Comparison of ENCODE assay signal across 8 mouse cellular contexts in the genomic region with DNA sequence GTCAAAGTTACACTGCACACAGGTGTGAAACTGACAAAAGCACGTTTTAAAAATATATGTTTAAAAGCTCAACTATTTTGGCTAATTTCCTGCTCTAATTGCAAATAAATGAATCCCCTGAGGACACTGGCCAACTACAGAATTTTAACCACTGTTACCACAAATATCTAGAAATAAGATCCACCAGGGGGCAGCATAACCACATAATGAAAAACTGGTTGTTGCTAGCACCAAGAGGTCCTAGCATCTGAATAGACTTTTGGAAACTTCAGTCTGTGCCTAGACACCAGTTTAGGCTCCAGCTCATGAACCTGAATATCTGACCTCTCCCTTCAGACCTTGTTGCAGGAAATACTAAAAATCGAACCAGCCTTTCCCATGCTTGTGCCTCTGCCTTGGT. TPM values are rescaled to one million over a fixed set of nuclear protein-coding genes. Genes with fewer than 3 reads are reported as not detected.
DNase-seq lines count a peak whose midpoint lies in the region; ATAC-seq and TF ChIP-seq lines count a peak whose summit lies in the region.

No protein-coding gene starts in this region.

- 49% methylated on average over 2 of the region's 2 CpGs for WGBS in forebrain, embryonic 14.5 days
- WGBS in forebrain, embryonic 15.5 days = 48% methylated on average over 2 of the region's 2 CpGs
- 38% methylated on average over 2 of the region's 2 CpGs for WGBS in liver, postnatal 0 days (ENCODE audit: insufficient replicate concordance)
- 37% methylated on average over 2 of the region's 2 CpGs for WGBS in liver, embryonic 11.5 days
- WGBS in kidney, postnatal 0 days = 42% methylated on average over 2 of the region's 2 CpGs
- 51% methylated on average over 2 of the region's 2 CpGs for WGBS in hindbrain, embryonic 12.5 days

- no peak overlapping the region for H3K27ac ChIP-seq in forebrain, embryonic 14.5 days (ENCODE audit: low read depth, low read length)
- no peak overlapping the region for H3K27ac ChIP-seq in forebrain, embryonic 15.5 days (replicated peaks)
- no peak overlapping the region for H3K27ac ChIP-seq in liver, postnatal 0 days (ENCODE audit: low read depth)
- no peak overlapping the region for H3K27ac ChIP-seq in liver, embryonic 11.5 days (ENCODE audit: low read depth, low read length)
- H3K27ac ChIP-seq in kidney, postnatal 0 days = no peak overlapping the region
- no peak overlapping the region for H3K27ac ChIP-seq in hindbrain, embryonic 12.5 days

- 0 out of 2 replicates have a peak, but pooled peaks have one; percentile 18 for ATAC-seq in forebrain, embryonic 14.5 days
- no peak for ATAC-seq in forebrain, embryonic 15.5 days (replicated peaks)
- no peak for ATAC-seq in liver, postnatal 0 days
- ATAC-seq in liver, embryonic 11.5 days (replicated peaks; ENCODE audit: low FRiP score) = no peak
- no peak for ATAC-seq in kidney, postnatal 0 days (replicated peaks; ENCODE audit: low FRiP score, low read depth)
- ATAC-seq in hindbrain, embryonic 12.5 days (ENCODE audit: low FRiP score) = no peak

- no peaks in the 10 kb centered on the region for H3K27me3 ChIP-seq in forebrain, embryonic 14.5 days (replicated peaks; ENCODE audit: control insufficient read depth, insufficient read depth, low read length)
- no peaks in the 10 kb centered on the region for H3K27me3 ChIP-seq in forebrain, embryonic 15.5 days
- H3K27me3 ChIP-seq in liver, postnatal 0 days (ENCODE audit: insufficient read depth, low read length) = no peaks in the 10 kb centered on the region
- no peaks in the 10 kb centered on the region for H3K27me3 ChIP-seq in liver, embryonic 11.5 days (replicated peaks; ENCODE audit: control insufficient read depth, insufficient read depth, low read length)
- no peaks in the 10 kb centered on the region for H3K27me3 ChIP-seq in kidney, postnatal 0 days (ENCODE audit: insufficient read depth, low read length)
- no peaks in the 10 kb centered on the region for H3K27me3 ChIP-seq in hindbrain, embryonic 12.5 days

- TF ChIP-seq EP300 in liver, postnatal 0 days (IDR thresholded peaks at IDR 0.05; ENCODE audit: low read depth) = no peak

- no peak overlapping the region for H3K4me3 ChIP-seq in forebrain, embryonic 14.5 days (ENCODE audit: low read depth, low read length)
- H3K4me3 ChIP-seq in forebrain, embryonic 15.5 days = no peak overlapping the region
- no peak overlapping the region for H3K4me3 ChIP-seq in liver, postnatal 0 days (ENCODE audit: low read depth, low read length)
- H3K4me3 ChIP-seq in liver, embryonic 11.5 days (ENCODE audit: low read depth, low read length) = no peak overlapping the region
- no peak overlapping the region for H3K4me3 ChIP-seq in kidney, postnatal 0 days (replicated peaks; ENCODE audit: low read depth, low read length)
- no peak overlapping the region for H3K4me3 ChIP-seq in hindbrain, embryonic 12.5 days

- H3K36me3 ChIP-seq in forebrain, embryonic 14.5 days (ENCODE audit: control insufficient read depth, insufficient read depth, low read length) = no peaks in the 10 kb centered on the region
- no peaks in the 10 kb centered on the region for H3K36me3 ChIP-seq in forebrain, embryonic 15.5 days
- no peaks in the 10 kb centered on the region for H3K36me3 ChIP-seq in liver, postnatal 0 days (replicated peaks; ENCODE audit: insufficient read depth, low read length)
- H3K36me3 ChIP-seq in liver, embryonic 11.5 days (ENCODE audit: control insufficient read depth, insufficient read depth, low read length) = no peaks in the 10 kb centered on the region
- no peaks in the 10 kb centered on the region for H3K36me3 ChIP-seq in kidney, postnatal 0 days (ENCODE audit: insufficient read depth, low read length)
- no peaks in the 10 kb centered on the region for H3K36me3 ChIP-seq in hindbrain, embryonic 12.5 days

- H3K9ac ChIP-seq in forebrain, embryonic 14.5 days (ENCODE audit: low read length) = no peak overlapping the region
- H3K9ac ChIP-seq in forebrain, embryonic 15.5 days (replicated peaks) = no peak overlapping the region
- H3K9ac ChIP-seq in liver, postnatal 0 days (replicated peaks) = no peak overlapping the region
- H3K9ac ChIP-seq in liver, embryonic 11.5 days (ENCODE audit: low read depth, low read length) = no peak overlapping the region
- H3K9ac ChIP-seq in kidney, postnatal 0 days (ENCODE audit: low read depth, low read length) = no peak overlapping the region
- no peak overlapping the region for H3K9ac ChIP-seq in hindbrain, embryonic 12.5 days

- H3K9me3 ChIP-seq in forebrain, embryonic 14.5 days (replicated peaks; ENCODE audit: control insufficient read depth, low read length) = no peaks in the 10 kb centered on the region
- no peaks in the 10 kb centered on the region for H3K9me3 ChIP-seq in forebrain, embryonic 15.5 days
- H3K9me3 ChIP-seq in liver, postnatal 0 days (ENCODE audit: low read length) = no peaks in the 10 kb centered on the region
- H3K9me3 ChIP-seq in liver, embryonic 11.5 days (ENCODE audit: control insufficient read depth, low read length) = no peaks in the 10 kb centered on the region
- H3K9me3 ChIP-seq in kidney, postnatal 0 days (replicated peaks; ENCODE audit: low read length) = no peaks in the 10 kb centered on the region
- no peaks in the 10 kb centered on the region for H3K9me3 ChIP-seq in hindbrain, embryonic 12.5 days (replicated peaks)

- no peak overlapping the region for H3K4me2 ChIP-seq in forebrain, embryonic 14.5 days (ENCODE audit: low read length)
- no peak overlapping the region for H3K4me2 ChIP-seq in forebrain, embryonic 15.5 days (replicated peaks)
- H3K4me2 ChIP-seq in liver, postnatal 0 days (ENCODE audit: low read depth, low read length) = no peak overlapping the region
- H3K4me2 ChIP-seq in liver, embryonic 11.5 days = no peak overlapping the region
- no peak overlapping the region for H3K4me2 ChIP-seq in kidney, postnatal 0 days (ENCODE audit: low read length)
- H3K4me2 ChIP-seq in hindbrain, embryonic 12.5 days (replicated peaks) = no peak overlapping the region

- peak; percentile 72 for DNase-seq in forebrain, embryonic 14.5 days (ENCODE audit: low spot score)
- DNase-seq in liver, postnatal 0 days = no peak
- no peak for DNase-seq in liver, embryonic 11.5 days (ENCODE audit: low spot score)
- peak; percentile 84 for DNase-seq in ZHBTc4 (ENCODE audit: low read depth, low spot score)
- peak; percentile 78 for DNase-seq in kidney, postnatal 0 days (ENCODE audit: low spot score)
- DNase-seq in telencephalon, adult 2 months (ENCODE audit: low read depth, low spot score) = peak; percentile 23

- no peaks in the 10 kb centered on the region for H3K4me1 ChIP-seq in forebrain, embryonic 14.5 days (ENCODE audit: control insufficient read depth, insufficient read depth, low read length)
- H3K4me1 ChIP-seq in forebrain, embryonic 15.5 days = no peaks in the 10 kb centered on the region
- H3K4me1 ChIP-seq in liver, postnatal 0 days (ENCODE audit: insufficient read depth) = no peaks in the 10 kb centered on the region
- no peaks in the 10 kb centered on the region for H3K4me1 ChIP-seq in liver, embryonic 11.5 days (replicated peaks; ENCODE audit: control insufficient read depth, insufficient read depth, low read length)
- H3K4me1 ChIP-seq in kidney, postnatal 0 days (replicated peaks; ENCODE audit: insufficient read depth, low read length) = no peaks in the 10 kb centered on the region
- no peaks in the 10 kb centered on the region for H3K4me1 ChIP-seq in hindbrain, embryonic 12.5 days

- TF ChIP-seq CTCF in liver, postnatal 0 days (IDR thresholded peaks at IDR 0.05; ENCODE audit: low read depth) = peak; percentile 59
- peak; percentile 77 for TF ChIP-seq CTCF in kidney, postnatal 0 days (IDR thresholded peaks at IDR 0.05; ENCODE audit: low read depth)

RNA-seq across cellular contexts. Expression of a gene that starts 23.2 kb away (rescaled TPM):
- 0.11 TPM in 1 of 2 replicates, not detected in the other for polyA plus RNA-seq in forebrain, embryonic 14.5 days (2014; fragmentation: Nextera tagmentation; extraction: Ambion mirVana)
- 0.13 TPM in 1 of 2 replicates, not detected in the other for polyA plus RNA-seq in forebrain, embryonic 15.5 days (2015; fragmentation: Nextera tagmentation; extraction: Ambion mirVana)
- polyA plus RNA-seq in liver, postnatal 0 days (2015; fragmentation: Nextera tagmentation; extraction: Ambion mirVana) = 0.08 TPM in 1 of 2 replicates, not detected in the other
- 0.13 and 0.49 TPM in 2 replicates for polyA plus RNA-seq in liver, embryonic 11.5 days (2014; fragmentation: Nextera tagmentation; extraction: Ambion mirVana)
- polyA plus RNA-seq in kidney, postnatal 0 days (2015; fragmentation: Nextera tagmentation; extraction: Ambion mirVana) = 5.0 and 5.7 TPM in 2 replicates
- polyA plus RNA-seq in hindbrain, embryonic 12.5 days (2016; fragmentation: Nextera tagmentation; extraction: Ambion mirVana) = 1.1 and 1.3 TPM in 2 replicates

Comparison
In these comparisons a context has a peak if more than half of its experiments do, and no peak if none do; other contexts are left out.
1. DNase-seq: peak in forebrain, embryonic 14.5 days (single experiment), ZHBTc4 (single experiment), kidney, postnatal 0 days (single experiment) and telencephalon, adult 2 months (single experiment); none in liver, postnatal 0 days (single experiment) and liver, embryonic 11.5 days (single experiment).